Mouse (Mus musculus): ENCODE measurements around the gene Dda1.

- no peak for TF ChIP-seq CTCF (IDR thresholded peaks at IDR 0.05)
- TF ChIP-seq POLR2A (IDR thresholded peaks at IDR 0.05; ENCODE audit: insufficient read depth, low read depth, low read length) = no peak
- TF ChIP-seq EP300 (IDR thresholded peaks at IDR 0.05; ENCODE audit: insufficient read depth, low read depth, low read length) = no peak
Measured at GRCm38 (mm10) chr8:71478943-71479342, 9.9 kb downstream of the Dda1 start.
